Mouse (Mus musculus) cerebellum, adult 2 months (tissue): ENCODE measurements at regions not wholly inside any gene's neighbourhood (a gene's known extent, or its start where the extent isn't known, plus 50 kb on each side); places are given as distances from the start of the nearest gene placed in this dataset.
"Not testable (repeated sequence)": the region's sequence is repeated elsewhere in the genome, so short reads cannot be mapped to it uniquely, and the experiment has no call there.

Experiments
- DNase-seq, 2 experiments: peaks; one replicate each; pipeline ENCODE4 v3.0.0; 2021
- H3K27ac ChIP-seq: fragments of 200-500 bp; 2 replicates; pipeline ENCODE4 v1.5.1; 2012; ENCODE audit warnings: low read length, control low read depth, inconsistent platforms; ENCODE audit not compliant: insufficient read depth
- H3K27me3 ChIP-seq: fragments of 200-500 bp; 2 replicates; pipeline ENCODE4 v1.6.1; 2012; ENCODE audit warnings: inconsistent platforms, mild to moderate bottlenecking, low read length, moderate library complexity; ENCODE audit not compliant: control insufficient read depth, insufficient read depth
- H3K4me1 ChIP-seq: fragments of 200-500 bp; 2 replicates; pipeline ENCODE4 v1.6.1; 2011; ENCODE audit warnings: low read length; ENCODE audit not compliant: control insufficient read depth, insufficient read depth
- H3K4me3 ChIP-seq: fragments of 200-500 bp; replicated peaks from 2 replicates; pipeline ENCODE3; 2011; ENCODE audit warnings: mild to moderate bottlenecking, low read depth, low read length, control low read depth; ENCODE audit not compliant: insufficient read depth
- CTCF ChIP-seq: fragments of 200-500 bp; IDR thresholded peaks from 2 replicates; pipeline ENCODE4 v1.5.1; 2011; ENCODE audit warnings: low read depth, mild to moderate bottlenecking, control low read depth, low read length, moderate library complexity, borderline replicate concordance; ENCODE audit not compliant: insufficient read depth
- POLR2A ChIP-seq: fragments of 200-500 bp; IDR thresholded peaks from 2 replicates; pipeline ENCODE4 v1.6.1; 2011; ENCODE audit warnings: low read length, control low read depth, borderline replicate concordance; ENCODE audit not compliant: insufficient read depth
- WGBS: fragments of 180-500 bp; shearing (Covaris S2); methylation state at CpG from one replicate; pipeline ENCODE4 v1.1.7; 2018; 5-methylcytosine and 5-hydroxymethylcytosine counted together

DNA sequence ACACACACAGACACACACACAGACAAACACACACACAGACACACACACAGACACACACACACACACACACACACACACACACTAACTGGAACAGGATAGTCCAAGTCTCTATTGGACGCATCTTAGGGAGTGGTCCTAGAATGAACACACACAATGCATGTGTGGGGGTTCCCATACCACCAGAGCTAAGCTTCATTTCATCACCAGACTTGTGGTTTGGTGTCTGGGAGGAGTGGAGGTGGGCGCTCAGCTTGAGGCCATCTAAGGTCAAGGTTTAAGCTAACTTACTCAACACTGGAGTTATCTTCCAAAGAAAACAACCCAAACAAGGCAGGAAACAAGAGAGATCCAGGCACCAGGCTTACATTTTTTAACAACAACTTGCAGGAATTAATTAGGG is 147.9 kb upstream of the Rxfp2 start:
- TF ChIP-seq CTCF (no peak), POLR2A (no peak)
- Histone ChIP-seq H3K27me3 (no peaks in the 10 kb centered on the region), H3K4me3 (no peak overlapping the region), H3K4me1 (no peaks in the 10 kb centered on the region), H3K27ac (no peak overlapping the region)
- 94% methylated on average over 2 of the region's 2 CpGs for WGBS
- DNase-seq, result no peak

DNA sequence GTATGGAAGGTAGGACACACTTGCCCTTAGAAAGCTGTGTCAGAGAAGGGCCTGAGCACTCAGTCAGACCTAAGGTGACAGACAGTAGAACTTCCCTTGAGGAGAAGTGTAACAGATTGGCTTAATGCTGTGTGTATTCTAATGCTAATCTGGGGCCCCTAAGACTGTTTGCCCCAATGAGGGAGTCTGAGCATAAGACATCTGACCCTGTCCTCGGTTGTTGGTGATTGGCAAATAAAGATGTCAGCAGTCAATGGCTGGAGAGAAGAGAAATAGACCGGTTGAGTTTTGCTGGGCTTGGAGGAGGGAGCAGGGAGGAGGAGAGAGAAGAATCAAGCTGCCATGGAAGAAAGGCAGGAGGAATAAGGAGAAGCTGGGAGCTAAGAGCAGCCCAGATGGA is 147.0 kb upstream of the Rxfp2 start:
- Histone ChIP-seq H3K27ac (no peak overlapping the region), H3K4me1 (no peaks in the 10 kb centered on the region), H3K27me3 (no peaks in the 10 kb centered on the region), H3K4me3 (no peak overlapping the region)
- 6% methylated on average over 2 of the region's 2 CpGs for WGBS
- no peak for TF ChIP-seq POLR2A
- no peak for TF ChIP-seq CTCF
- DNase-seq, result no peak

DNA sequence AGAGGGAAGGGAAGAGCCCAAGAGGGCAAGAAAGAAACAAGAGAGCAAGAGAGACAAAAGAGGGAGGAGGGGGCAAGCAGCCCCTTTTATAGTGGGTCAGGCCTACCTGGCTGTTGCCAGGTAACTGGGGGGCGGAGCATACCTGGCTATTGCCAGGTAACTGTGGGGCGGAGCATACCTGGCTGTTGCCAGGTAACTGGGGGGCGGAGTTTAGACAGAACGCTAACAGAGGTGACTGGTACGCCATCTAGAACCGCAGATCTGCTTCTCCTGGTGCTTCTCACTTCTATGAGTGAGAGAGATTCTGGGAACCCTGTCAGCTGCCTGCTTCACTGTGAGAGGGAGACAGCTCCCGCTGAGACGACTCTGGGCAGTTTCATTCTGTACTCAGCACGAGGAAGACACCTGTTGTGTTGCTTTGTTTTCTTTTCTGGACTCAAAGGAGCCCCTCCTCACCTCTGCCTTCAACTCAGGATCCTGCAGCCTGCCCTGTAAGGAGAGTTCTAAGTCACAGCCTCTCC is 144.9 kb upstream of the Rxfp2 start:
- Histone ChIP-seq H3K27ac (no peak overlapping the region), H3K4me1 (no peaks in the 10 kb centered on the region), H3K27me3 (no peaks in the 10 kb centered on the region), H3K4me3 (no peak overlapping the region)
- no peak for DNase-seq
- TF ChIP-seq CTCF, result no peak
- 23% methylated on average over 9 of the region's 9 CpGs for WGBS

DNA sequence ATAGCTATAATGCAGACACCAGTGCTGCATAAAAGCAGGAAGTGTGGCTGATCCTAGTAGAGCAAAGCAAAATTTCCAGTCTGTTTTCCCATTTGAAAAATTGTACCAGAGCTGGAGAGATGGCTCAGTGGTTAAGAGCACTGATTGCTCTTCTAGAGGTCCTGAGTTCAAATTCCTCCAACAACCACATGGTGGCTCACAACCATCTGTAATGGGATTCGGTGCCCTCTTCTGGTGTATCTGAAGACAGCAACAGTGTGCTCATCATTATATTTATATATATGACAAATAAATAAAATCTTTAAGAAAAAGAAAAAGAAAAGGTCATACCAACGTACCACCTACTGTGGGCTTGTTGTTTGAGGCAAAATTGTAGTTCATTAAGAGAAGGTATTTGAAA is 144.1 kb upstream of the Rxfp2 start:
- H3K27me3 ChIP-seq, result no peaks in the 10 kb centered on the region
- no peak overlapping the region for H3K27ac ChIP-seq
- H3K4me1 ChIP-seq, result no peaks in the 10 kb centered on the region
- TF ChIP-seq POLR2A, result no peak
- no peak for TF ChIP-seq CTCF
- H3K4me3 ChIP-seq, result no peak overlapping the region
- WGBS, result 90% methylated on average over 2 of the region's 2 CpGs
- DNase-seq, result no peak

DNA sequence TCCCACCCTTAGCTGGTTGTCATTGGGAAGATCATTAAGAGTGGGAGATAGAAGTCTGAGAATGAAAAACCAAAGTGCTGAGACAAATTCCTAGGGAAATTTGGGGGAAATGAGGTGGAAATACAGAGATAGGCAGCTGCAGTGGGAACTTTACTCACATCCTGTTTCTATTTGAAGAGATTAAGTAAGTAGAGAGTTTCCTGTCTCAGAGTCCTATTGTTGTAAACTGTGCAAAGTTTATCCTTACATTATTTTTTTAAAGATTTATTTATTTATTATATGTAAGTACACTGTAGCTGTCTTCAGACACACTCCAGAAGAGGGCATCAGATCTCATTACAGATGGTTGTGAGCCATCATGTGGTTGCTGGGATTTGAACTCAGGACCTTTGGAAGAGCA is 126.0 kb upstream of the Rxfp2 start:
- H3K4me1 ChIP-seq, DNase-seq, H3K27me3 ChIP-seq, H3K27ac ChIP-seq, H3K4me3 ChIP-seq: not testable (repeated sequence)

DNA sequence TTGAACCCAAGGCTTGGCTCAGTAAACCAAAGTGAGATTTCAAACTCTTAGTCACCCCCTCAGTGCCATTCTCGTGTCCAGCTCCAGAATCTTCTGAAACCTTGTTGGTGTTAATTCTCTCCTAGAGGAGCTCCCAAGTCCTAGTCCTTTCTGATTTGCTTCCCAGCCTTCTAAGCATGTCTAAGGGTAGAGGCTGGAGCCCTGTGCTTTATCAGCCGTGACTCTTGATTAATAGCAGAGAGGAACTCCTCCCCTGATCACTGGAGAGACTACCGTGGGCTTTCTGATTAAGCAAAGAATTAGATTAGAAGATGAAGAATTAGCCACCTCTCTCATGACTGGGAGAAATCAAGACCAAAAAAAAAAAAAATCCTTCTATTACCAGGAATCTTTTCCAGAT is 111.5 kb upstream of the Rxfp2 start:
- DNase-seq, result no peak
- WGBS, result 71% methylated on average over 3 of the region's 3 CpGs
- peaks cover 3% of the 10 kb centered on the region; the same call in 1 of the 2 replicates for H3K4me1 ChIP-seq
- no peak overlapping the region for H3K4me3 ChIP-seq
- H3K27me3 ChIP-seq, result no peaks in the 10 kb centered on the region
- TF ChIP-seq POLR2A (no peak), CTCF (no peak)
- H3K27ac ChIP-seq, result no peak overlapping the region

DNA sequence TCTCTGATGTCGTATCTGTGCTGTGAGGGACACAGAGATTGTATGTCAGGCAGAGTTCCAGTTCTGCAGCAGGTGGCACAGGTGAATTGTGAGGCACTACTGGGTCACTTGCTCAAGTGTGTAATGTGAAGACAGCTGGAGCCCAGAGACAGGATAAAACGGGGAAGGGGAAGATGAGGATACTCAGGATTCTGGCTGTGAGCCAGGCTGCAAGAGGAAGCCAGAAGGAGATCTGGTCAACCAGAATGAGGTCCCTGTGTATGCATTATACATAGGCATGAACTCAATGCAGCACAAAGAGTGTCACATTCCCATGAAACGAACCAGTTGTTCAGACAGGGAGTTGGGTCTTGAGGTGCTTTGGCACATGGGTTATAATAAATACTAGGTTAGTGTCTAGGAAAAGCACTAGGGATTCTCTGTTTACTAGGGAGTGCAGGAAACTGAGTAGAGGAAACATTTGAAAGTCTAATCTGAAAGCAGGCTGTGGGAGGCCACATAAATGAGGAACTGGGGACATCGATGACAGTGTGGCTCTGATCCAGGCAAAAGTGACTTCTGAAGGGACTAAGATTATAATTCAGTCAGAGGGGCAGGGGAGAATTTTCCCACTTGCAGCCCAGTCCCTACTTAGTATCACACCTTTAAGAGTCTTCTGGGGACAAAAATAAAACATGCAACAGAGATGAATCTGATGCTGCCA is 109.9 kb upstream of the Rxfp2 start:
- WGBS, result 29% methylated on average over 4 of the region's 4 CpGs
- TF ChIP-seq POLR2A (no peak), CTCF (no peak)
- Histone ChIP-seq H3K27me3 (no peaks in the 10 kb centered on the region), H3K4me3 (no peak overlapping the region), H3K4me1 (peaks cover 3% of the 10 kb centered on the region; the same call in 1 of the 2 replicates), H3K27ac (no peak overlapping the region)
- DNase-seq, result no peak

DNA sequence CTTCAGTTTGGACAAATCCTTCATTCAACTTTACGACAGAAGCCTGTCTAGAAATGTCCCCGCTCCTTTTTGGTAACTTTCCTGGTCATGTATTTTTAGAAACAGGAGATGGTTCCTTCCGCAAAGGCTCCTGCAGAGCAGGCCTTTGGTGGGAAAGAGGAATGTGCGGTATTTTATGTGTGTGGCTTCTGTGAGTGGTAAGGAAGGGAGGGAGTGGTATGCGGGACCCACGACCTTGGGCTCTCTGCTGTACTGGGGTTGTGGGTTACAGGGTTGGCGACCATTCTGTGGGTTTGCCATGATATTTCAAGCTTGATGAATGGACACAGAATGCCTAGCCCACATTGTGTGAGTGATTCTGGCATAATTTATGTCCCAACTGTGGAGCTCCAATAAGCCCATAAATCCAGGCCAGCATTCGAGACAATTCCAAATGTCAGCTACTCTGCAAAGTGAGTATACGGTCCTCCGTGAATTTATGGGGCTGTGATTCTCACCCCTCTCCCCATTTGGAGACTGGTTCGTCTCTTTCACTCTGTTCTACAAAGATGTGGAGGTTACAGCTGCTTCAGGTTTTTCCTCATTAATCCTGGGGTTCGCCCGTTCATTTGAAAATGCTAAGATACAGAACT is 109.3 kb upstream of the Rxfp2 start:
- H3K4me1 ChIP-seq, result peaks cover 3% of the 10 kb centered on the region; the same call in 1 of the 2 replicates
- TF ChIP-seq POLR2A, result no peak
- TF ChIP-seq CTCF, result no peak
- DNase-seq, result no peak
- no peaks in the 10 kb centered on the region for H3K27me3 ChIP-seq
- 59% methylated on average over 13 of the region's 13 CpGs for WGBS
- H3K27ac ChIP-seq, result no peak overlapping the region
- H3K4me3 ChIP-seq, result no peak overlapping the region
